Mouse (Mus musculus) thymus, postnatal 25 days (tissue): Measurements from ENCODE around the gene Mptx2.
"Not testable (repeated sequence)": the region's sequence is repeated elsewhere in the genome, so short reads cannot be mapped to it uniquely, and the experiment has no call there.

Experiments
- DNase-seq: peaks from one replicate; pipeline ENCODE4 v3.0.0; 2022

Mptx2 gene

GRCm38 (mm10) chr1:173277677-173278076 is at the start of gene Mptx2:
Gene Mptx2 (minus strand): TSS chr1:173277777.
- DNase-seq: no peak

DNA sequence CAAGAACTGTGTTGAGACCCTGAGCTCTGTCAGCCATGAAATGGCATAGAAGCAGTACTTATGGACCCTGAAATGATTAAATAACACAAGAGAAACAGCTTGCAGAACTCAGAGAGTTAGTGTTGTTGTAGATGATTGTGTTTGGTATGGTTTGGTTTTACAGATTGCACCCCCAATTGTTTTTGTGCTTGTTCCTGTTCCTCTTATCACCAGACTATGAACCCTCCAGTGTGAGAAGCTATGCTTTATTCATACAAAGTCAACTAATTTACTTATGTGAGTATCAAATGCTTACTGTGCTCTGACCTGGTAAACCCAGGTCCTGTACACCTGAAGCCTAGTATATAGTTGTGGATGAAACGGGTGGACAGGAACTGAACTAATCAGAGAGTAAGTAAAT is 49.0 kb upstream of the Mptx2 start:
- DNase-seq: no peak

GRCm38 (mm10) chr1:173325395-173325794 is 47.8 kb upstream of the Mptx2 start:
- no peak for DNase-seq

DNA sequence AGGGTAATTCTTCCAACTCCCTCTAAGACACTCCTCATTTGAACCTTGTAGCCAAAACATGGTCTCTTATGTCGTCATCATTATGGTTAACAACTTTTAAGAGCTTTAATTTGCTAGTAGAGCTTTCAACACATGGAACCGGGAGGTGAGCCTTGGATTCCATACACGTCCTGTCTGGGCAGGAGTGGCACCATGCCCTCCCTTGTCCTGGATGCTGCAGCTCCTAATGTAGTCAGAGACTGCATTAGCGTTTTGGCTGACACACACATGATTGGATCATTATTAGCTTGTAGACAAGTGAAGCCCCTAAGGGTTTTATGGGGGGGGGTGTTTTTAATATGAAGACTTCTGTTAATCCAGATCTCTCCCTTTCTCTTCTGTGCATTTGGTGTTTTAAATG is 47.4 kb upstream of the Mptx2 start:
- no peak for DNase-seq

GRCm38 (mm10) chr1:173323839-173324585 is 46.4 kb upstream of the Mptx2 start:
- peak; percentile 18 for DNase-seq

DNA sequence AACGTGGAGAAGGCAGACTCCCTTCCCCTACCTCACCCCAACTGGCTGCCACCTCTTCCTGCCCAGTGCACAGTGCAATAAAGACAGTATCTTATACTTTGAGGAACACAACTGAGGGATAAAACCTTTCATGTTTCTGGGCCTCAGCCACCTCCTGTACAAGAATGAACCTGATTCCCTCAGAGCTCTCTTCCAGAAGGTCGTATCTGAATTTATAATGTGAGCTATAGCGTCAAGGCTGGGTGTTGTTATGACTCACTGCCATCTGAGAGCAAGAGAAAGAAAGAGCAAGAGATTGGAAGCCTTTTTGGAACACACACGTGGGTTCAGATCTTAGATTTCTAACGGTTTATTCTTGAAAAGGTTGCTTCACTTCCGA is 44.7 kb upstream of the Mptx2 start:
- no peak for DNase-seq

DNA sequence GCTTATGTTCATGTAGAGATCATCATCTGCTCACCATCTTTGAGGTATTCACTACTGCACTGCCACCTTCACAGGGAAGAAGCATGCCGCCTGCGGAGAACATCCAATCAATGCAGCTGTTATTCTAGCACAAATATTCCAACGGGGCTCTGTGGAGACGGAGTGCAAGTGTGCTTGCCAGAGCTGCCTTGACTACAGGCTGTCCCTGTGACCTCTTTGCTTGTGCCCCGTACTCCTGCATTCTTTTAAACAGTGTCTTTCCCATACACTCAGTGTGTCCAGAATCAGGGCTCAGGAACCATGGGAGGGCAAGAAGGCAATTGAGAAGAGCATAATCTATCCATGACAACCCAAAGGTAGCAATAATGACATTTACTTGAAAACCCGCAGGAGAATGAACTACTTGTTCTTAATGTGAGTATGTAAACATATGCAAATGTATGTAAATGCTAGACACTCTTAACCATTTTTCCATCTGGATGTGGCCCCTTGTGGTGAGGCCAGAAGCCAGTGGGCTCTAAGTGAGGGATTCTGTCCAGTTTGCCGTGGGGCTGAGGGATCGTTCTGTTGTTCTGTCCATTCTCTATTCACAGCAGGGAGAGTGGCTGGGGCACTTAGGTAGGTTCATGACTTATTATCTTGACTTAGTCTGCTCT is 44.1 kb upstream of the Mptx2 start:
- no peak for DNase-seq

DNA sequence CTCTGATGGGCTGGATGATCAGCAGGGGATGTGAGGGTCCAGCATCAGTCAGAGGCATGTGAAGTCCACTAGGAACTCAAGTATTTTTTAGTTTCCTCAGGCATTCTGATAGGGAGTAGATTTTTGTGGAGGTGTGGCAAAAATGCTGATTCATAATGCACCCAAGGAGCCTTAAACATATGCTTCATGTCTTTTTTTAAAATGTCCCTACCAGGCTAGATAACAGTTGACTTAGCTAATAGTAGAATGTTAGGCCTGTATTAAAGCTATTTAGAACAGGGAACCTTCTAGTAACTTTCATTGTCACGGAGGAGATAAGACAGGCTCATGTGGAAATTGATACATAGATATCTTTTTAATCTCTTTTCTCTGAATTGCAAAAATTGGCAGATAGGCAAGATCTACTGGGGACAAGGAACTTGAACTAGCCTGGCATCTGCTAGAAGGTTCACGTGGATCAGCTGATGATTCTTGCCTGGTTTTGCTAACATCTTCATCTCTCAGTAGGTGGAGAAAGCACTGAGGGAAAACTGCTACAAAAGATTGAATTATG is 40.4 kb upstream of the Mptx2 start:
- DNase-seq: no peak

DNA sequence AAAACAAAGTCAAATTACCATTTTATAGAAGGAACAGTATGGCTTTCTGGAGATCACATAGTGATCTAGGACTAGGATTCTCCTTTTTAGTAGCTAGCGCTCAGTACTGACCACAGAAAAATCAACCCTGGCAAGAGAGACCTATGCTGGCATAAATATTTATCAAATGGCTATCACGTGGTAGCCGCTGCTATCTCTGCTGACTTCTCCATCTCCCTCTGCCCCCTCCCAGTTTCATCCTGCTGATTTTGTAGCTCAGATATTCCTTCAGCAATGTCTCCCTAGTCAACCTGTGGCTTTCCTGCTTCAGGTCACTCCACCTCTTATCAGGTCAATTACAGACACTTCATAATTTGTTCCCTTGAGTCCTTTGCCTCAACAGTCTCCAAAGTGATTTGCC is 38.1 kb upstream of the Mptx2 start:
- no peak for DNase-seq

DNA sequence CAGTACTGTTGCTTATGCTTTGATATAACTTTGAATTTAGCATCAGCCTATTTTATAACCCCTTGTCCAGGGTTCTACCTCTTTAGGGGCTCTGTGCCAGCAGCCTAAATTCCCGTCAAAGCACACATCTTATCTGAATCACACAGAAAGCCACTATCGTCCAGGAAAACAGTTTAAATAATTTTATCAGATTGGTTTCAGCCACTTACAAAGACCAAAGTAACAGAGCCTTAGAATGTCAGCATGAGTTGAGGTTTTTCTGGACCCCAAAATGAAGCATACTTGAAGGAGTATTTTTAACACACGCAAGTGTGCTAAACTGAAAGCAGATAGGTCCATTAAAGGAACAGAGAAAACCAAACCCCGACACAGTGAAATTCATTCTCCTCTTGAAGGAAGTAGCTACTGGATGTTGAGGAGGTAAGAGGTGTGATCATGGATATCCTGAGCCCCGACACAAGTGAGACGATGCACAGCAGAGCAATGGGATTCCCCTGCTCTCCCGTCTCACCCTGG is 36.0 kb upstream of the Mptx2 start:
- DNase-seq: not testable (repeated sequence)

DNA sequence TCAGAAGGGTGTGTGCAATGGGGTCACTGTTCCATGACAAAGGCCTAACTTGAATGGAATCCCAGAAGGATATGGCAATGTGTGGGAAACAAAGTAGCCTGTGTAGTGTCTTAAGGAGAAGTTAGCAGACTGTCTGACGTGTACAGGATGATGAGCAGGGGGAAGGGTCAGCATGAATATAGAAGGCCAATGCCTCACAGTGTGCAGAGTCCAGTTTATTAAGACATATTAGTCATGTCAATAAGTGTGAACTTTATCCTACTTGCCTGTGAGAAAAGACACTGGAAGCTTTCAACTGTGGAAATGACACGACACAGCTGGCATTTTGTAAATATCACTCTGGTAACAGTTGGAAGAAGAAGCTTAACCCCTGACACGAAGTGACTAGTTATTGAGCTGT is 25.2 kb upstream of the Mptx2 start:
- DNase-seq: not testable (repeated sequence)

GRCm38 (mm10) chr1:173265701-173266100 is 11.9 kb downstream of the Mptx2 start, which contains the start of gene Olfr418:
Gene Olfr418 (plus strand): TSS chr1:173266001.
- no peak for DNase-seq

- no peak for DNase-seq
Measured at GRCm38 (mm10) chr1:173249888-173250287, 27.7 kb downstream of the Mptx2 start.

- DNase-seq: not testable (repeated sequence)
Measured at GRCm38 (mm10) chr1:173237004-173237403, 40.6 kb downstream of the Mptx2 start.

DNA sequence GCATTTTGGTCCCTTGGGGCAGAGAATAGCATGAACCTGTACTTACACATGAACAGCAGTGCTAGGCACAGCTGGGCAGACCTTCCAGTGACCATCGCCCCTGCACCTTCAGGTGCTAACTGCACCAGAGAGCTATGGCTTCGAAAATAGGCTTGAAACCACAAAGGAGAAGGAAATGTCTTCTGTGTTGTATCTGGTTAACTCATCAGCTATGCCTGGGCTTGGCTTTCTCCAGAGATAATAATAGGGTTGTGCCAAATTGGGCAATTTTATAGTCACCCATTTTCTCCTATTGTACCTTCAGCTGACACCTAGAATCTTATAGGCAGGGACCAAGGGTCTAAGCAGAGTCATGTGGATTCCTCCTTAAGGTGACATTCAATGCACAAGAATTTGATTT is 50.5 kb downstream of the Mptx2 start, which contains the start of gene Fcer1a:
Fcer1a (minus strand) TSS at position 134 of the 400 bp plus-strand sequence.
- no peak for DNase-seq
